Mouse (Mus musculus): ENCODE results near the gene Msantd3. TPM values are rescaled to one million over a fixed set of nuclear protein-coding genes. Genes with fewer than 3 reads are reported as not detected.

Gene Msantd3
- total RNA-seq, 2 experiments from 2014 or later, result 3.7 TPM

GRCm38 (mm10) chr4:48552486-48553064 lies 12.8 kb downstream of the Msantd3 start:
- ATAC-seq (replicated peaks; ENCODE audit: low FRiP score, poor library complexity, severe bottlenecking), result no peak

GRCm38 (mm10) chr4:48554132-48554531 lies 14.4 kb downstream of the Msantd3 start:
- no peak for ATAC-seq (replicated peaks; ENCODE audit: low FRiP score, poor library complexity, severe bottlenecking)

- no peak for ATAC-seq (replicated peaks; ENCODE audit: low FRiP score, poor library complexity, severe bottlenecking)
Measured at GRCm38 (mm10) chr4:48555729-48556128, 16.0 kb downstream of the Msantd3 start.

DNA sequence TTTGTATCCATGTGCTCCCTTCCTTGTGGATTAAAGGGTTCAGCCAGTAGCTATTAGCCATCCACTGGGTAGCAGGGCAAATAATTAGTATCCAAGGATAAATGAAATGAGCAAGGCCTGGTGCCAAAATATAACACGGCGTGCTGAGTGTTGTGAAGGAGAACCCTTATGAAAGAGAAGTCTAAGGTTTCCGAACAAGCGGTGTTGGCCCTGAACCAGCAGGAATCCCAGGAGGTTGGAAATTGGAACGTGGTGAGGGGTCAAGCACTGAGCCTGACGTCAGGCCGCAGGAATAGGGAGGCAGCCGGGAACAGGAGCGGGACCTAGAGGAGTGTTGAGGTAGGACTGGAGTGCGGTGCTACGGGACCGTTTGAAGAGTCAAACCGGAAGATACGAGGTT lies 19.9 kb downstream of the Msantd3 start:
- ATAC-seq (replicated peaks; ENCODE audit: low FRiP score, poor library complexity, severe bottlenecking), result no peak

GRCm38 (mm10) chr4:48561824-48562223 lies 22.1 kb downstream of the Msantd3 start:
- no peak for ATAC-seq (replicated peaks; ENCODE audit: low FRiP score, poor library complexity, severe bottlenecking)

- ATAC-seq (replicated peaks; ENCODE audit: low FRiP score, poor library complexity, severe bottlenecking), result no peak
Measured at GRCm38 (mm10) chr4:48564962-48565361, 25.2 kb downstream of the Msantd3 start.

- ATAC-seq (replicated peaks; ENCODE audit: low FRiP score, poor library complexity, severe bottlenecking), result no peak
Measured at GRCm38 (mm10) chr4:48576361-48576760, 36.6 kb downstream of the Msantd3 start.

- no peak for ATAC-seq (replicated peaks; ENCODE audit: low FRiP score, poor library complexity, severe bottlenecking)
Measured at GRCm38 (mm10) chr4:48577831-48578230, 38.1 kb downstream of the Msantd3 start.

GRCm38 (mm10) chr4:48578399-48578798 lies 38.7 kb downstream of the Msantd3 start:
- no peak for ATAC-seq (replicated peaks; ENCODE audit: low FRiP score, poor library complexity, severe bottlenecking)

DNA sequence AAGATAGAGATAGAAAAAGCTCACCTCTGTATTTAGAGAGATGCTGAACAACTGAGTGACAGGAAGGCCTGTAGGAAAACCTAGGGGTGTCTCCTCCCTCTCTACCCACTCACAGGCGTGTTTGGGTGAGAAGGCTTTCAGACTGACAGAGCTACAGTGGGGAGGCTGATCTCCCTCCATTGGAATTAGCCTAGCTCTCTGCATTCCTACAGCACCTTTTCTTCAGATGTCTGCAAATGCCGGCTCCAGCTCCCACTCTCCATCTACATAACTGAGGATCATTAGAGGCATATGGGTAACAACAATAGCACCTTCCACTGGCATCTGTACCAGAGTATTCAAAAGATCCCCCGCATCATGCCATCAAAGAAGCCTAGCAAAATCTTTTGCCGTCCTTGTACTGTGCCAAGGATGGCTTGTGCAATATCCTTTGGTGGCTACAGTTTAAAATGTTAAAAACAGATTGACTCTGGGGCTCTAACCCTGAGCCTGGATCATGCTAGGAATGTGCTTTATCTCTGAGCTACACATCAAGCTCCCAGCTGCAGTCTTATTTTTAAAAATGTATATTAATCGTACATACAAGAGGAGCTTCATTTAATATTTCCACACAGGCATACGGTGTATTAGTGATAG lies 39.9 kb downstream of the Msantd3 start:
- no peak for ATAC-seq (replicated peaks; ENCODE audit: low FRiP score, poor library complexity, severe bottlenecking)

DNA sequence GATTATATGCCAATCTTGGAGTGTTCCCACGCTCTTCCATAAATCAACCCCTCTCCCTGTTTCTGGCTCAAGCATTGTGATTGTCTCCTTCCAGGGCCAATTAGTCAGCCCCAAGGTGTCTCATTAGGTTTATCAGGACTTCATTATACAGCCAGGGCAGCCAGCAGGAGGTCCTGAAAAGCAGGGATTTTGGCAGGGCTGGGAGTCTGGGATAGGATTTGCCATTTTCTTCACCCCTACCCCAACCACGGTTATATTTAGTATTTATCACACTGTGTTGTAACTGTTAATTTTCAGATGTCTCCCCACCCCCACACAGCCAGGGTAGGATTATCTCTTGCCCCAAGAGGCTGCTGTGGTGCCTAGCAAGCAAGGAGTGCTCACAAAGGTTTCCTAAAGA lies 41.5 kb downstream of the Msantd3 start:
- no peak for ATAC-seq (replicated peaks; ENCODE audit: low FRiP score, poor library complexity, severe bottlenecking)

DNA sequence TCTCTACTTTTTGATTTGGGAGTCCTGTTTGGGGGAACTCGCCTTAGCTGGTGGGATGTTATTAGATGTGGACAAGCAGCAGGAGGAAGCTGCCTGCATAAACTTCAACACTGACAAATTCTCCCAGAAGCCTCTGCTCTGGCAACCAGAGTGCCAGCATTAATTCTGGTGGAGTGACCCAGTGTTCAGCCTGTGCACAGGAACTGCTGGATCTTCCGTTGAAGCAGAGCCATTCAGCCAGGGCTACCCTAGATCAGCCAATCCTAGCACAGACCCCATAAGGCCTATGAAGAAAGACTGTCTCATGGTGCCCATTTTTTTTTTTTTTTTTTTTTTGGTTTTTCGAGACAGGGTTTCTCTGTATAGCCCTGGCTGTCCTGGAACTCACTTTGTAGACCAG lies 42.3 kb downstream of the Msantd3 start:
- no peak for ATAC-seq (replicated peaks; ENCODE audit: low FRiP score, poor library complexity, severe bottlenecking)

GRCm38 (mm10) chr4:48582941-48583340 lies 43.2 kb downstream of the Msantd3 start:
- ATAC-seq (replicated peaks; ENCODE audit: low FRiP score, poor library complexity, severe bottlenecking), result no peak

DNA sequence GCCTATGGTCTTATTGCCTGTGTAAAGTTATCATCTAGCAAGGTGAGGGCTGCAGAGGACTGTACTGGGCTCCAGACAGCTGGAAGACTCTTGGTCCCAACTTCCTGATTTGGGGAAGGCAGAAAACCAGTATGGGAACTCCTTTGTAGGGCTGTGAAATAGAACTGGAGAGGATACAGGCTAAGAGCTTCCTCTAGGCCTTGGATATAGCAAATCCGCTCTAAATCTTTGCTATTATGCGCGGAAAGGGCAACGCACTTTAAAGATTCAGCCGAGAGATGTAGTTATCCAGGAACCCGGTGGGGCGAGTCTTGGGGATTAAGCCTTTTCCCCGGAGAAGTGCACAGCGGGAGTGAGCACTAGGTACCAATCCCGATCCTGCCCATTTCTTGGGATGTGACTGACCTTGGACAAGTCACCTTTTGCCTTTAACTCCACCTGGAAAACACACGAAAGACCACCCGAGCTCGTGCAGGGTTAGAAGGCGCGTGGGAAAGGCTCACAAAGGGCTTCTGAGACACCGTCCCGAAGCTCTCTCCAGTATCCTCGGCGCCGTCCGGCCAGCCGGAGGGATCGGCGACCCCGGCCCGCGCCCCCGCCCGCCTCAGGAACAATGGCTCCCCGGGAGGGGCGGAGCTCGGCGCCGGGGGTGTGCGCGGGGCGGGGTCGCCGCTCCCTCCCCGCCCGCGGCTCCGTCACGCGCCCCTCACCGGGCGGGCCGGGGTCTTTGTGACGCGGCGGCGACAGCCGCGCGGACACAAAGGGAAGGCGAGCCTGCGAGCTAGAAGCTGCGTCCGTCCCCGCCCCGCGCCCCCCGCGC lies 44.9 kb downstream of the Msantd3 start, which contains the start of gene Tmeff1:
TSS of gene Tmeff1 (plus strand) at position 754 of the 820 bp plus-strand sequence.
- no peak for ATAC-seq (replicated peaks; ENCODE audit: low FRiP score, poor library complexity, severe bottlenecking)

GRCm38 (mm10) chr4:48585241-48586098 lies 45.7 kb downstream of the Msantd3 start:
- no peak for ATAC-seq (replicated peaks; ENCODE audit: low FRiP score, poor library complexity, severe bottlenecking)

DNA sequence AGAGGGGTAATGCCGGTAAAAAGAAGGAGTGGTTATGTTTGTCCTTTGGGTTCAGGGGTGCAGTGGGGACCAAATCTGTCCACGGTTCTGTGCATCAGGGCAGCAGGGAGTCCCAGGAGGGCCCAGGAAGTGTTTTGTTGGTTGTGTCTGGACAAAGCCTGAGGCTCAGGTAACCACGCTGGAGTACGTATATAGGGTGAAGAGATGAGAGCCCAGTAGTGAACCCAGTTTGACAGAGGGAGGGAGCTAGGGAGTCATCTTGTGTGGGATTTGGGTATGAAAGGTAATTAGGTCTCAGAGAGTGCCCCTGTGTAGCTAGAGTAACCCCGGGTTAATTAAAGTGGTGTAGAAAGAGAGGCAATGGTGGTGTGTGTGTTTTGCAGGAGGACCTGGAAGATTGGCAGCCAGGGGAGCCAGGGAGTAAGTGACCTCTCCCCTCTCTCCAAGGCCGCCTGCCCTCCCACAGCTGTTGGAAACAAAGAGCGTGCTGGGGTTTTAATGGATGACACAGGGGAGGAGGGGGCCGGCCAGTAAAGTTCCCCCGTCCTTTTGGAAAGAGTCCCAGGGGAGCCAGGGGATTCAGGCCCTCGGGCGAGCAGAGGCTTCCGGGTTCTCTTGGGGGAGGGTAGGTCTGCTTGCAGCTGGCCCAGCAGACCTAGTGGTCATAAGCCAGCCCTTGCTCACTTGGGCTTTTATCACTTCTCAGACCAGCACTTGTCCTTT lies 46.5 kb downstream of the Msantd3 start:
- ATAC-seq (replicated peaks; ENCODE audit: low FRiP score, poor library complexity, severe bottlenecking), result no peak

GRCm38 (mm10) chr4:48587526-48587925 lies 47.8 kb downstream of the Msantd3 start:
- no peak for ATAC-seq (replicated peaks; ENCODE audit: low FRiP score, poor library complexity, severe bottlenecking)

DNA sequence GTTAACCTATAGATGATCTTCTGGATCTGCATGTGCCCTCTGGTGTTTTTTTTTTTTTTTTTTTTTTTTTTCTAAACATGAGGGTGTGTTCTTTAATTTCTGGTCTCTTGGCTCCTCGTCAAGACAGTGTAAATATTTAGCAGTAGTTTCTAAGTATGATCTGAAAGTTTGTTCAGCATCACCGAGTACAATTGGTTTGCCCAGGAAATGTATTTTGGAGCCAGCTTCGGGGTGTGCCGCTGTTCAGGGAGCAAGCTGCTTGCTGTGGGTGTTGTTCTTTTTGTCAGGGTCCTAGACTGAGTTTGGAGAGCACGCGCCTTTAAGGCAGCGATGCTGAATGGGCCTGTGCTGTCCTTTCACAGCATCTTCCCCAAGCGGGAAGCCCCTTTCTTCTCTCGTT lies 48.8 kb downstream of the Msantd3 start:
- no peak for ATAC-seq (replicated peaks; ENCODE audit: low FRiP score, poor library complexity, severe bottlenecking)

- no peak for ATAC-seq (replicated peaks; ENCODE audit: low FRiP score, poor library complexity, severe bottlenecking)
Measured at GRCm38 (mm10) chr4:48590862-48591261, 51.1 kb downstream of the Msantd3 start.

Data from erythroblast, adult 5-6 weeks (primary cell).